Mouse (Mus musculus): ENCODE data around the gene Foxe3. TPM values are rescaled to one million over a fixed set of nuclear protein-coding genes. Genes with fewer than 3 reads are reported as not detected.
A peak's percentile ranks its signal among the peaks of the same experiment; 100 is the strongest.

Foxe3 gene
- polyA plus RNA-seq, 1 experiment from 2014 or later, result not detected

- Histone ChIP-seq H3K4me2 (replicated peaks; ENCODE audit: low read depth) (0 out of 2 replicates have a peak overlapping the region, but pooled peaks have one; percentile 24), H3K4me3 (ENCODE audit: low read depth, low read length) (no peak overlapping the region), H3K36me3 (ENCODE audit: control insufficient read depth, insufficient read depth) (no peaks in the 10 kb centered on the region), H3K4me1 (replicated peaks; ENCODE audit: control insufficient read depth, insufficient read depth, low read length) (no peaks in the 10 kb centered on the region), H3K9me3 (ENCODE audit: control insufficient read depth) (no peaks in the 10 kb centered on the region), H3K9ac (ENCODE audit: low read depth, low read length) (no peak overlapping the region), H3K27ac (ENCODE audit: low read depth, low read length) (no peak overlapping the region), H3K27me3 (replicated peaks; ENCODE audit: control insufficient read depth, insufficient read depth, low read length) (peaks cover 92% of the 10 kb centered on the region)
- 3% methylated on average over 33 of the region's 33 CpGs for WGBS
- ATAC-seq, result no peak
- TF ChIP-seq CTCF (IDR thresholded peaks at IDR 0.05; ENCODE audit: low read depth), result no peak
These were observed 24.8 kb downstream of the Foxe3 start for GRCm38 (mm10) chr4:114900866-114901642.

- no peak for ATAC-seq
- no peak overlapping the region for H3K4me3 ChIP-seq (ENCODE audit: low read depth, low read length)
- H3K27me3 ChIP-seq (replicated peaks; ENCODE audit: control insufficient read depth, insufficient read depth, low read length), result peaks cover 81% of the 10 kb centered on the region
- H3K36me3 ChIP-seq (ENCODE audit: control insufficient read depth, insufficient read depth), result no peaks in the 10 kb centered on the region
- no peaks in the 10 kb centered on the region for H3K9me3 ChIP-seq (ENCODE audit: control insufficient read depth)
- no peak overlapping the region for H3K4me2 ChIP-seq (replicated peaks; ENCODE audit: low read depth)
- no peaks in the 10 kb centered on the region for H3K4me1 ChIP-seq (replicated peaks; ENCODE audit: control insufficient read depth, insufficient read depth, low read length)
- 14% methylated on average over 3 of the region's 3 CpGs for WGBS
- no peak overlapping the region for H3K9ac ChIP-seq (ENCODE audit: low read depth, low read length)
- H3K27ac ChIP-seq (ENCODE audit: low read depth, low read length), result no peak overlapping the region
- TF ChIP-seq CTCF (IDR thresholded peaks at IDR 0.05; ENCODE audit: low read depth), result no peak
These were observed 25.9 kb downstream of the Foxe3 start for GRCm38 (mm10) chr4:114899885-114900284.

GRCm38 (mm10) chr4:114897853-114898252 lies 28.0 kb downstream of the Foxe3 start:
- Histone ChIP-seq H3K4me2 (replicated peaks; ENCODE audit: low read depth) (no peak overlapping the region), H3K27ac (ENCODE audit: low read depth, low read length) (no peak overlapping the region), H3K4me3 (ENCODE audit: low read depth, low read length) (no peak overlapping the region), H3K4me1 (replicated peaks; ENCODE audit: control insufficient read depth, insufficient read depth, low read length) (no peaks in the 10 kb centered on the region), H3K36me3 (ENCODE audit: control insufficient read depth, insufficient read depth) (no peaks in the 10 kb centered on the region), H3K27me3 (replicated peaks; ENCODE audit: control insufficient read depth, insufficient read depth, low read length) (peaks cover 60% of the 10 kb centered on the region), H3K9ac (ENCODE audit: low read depth, low read length) (no peak overlapping the region), H3K9me3 (ENCODE audit: control insufficient read depth) (no peaks in the 10 kb centered on the region)
- WGBS, result 8% methylated on average over 4 of the region's 4 CpGs
- TF ChIP-seq CTCF (IDR thresholded peaks at IDR 0.05; ENCODE audit: low read depth), result peak; percentile 63
- no peak; the same call in 1 of the 2 replicates for ATAC-seq

DNA sequence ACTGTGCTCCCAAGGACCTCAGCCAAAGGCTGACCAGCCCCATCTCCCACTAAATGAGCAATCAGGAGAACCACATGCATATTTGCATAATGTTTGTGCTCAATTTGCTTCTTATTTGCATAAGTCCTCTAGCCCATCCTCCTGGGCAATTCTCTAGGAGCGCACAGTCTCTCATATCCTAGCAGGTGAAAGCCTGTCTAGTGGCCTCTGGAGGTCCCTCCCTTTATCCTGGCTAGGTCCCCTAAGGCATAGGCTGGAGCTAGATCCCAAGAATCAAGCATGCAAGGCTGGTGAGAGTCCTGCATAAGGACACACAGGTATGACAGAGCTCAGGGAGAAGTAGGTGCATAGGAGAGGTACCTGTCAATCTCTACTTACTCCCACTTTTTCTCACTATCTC lies 43.6 kb downstream of the Foxe3 start:
- WGBS, result 93% methylated on average over 1 of the region's 1 CpGs
- Histone ChIP-seq H3K9ac (ENCODE audit: low read depth, low read length) (no peak overlapping the region), H3K4me1 (replicated peaks; ENCODE audit: control insufficient read depth, insufficient read depth, low read length) (no peaks in the 10 kb centered on the region), H3K4me3 (ENCODE audit: low read depth, low read length) (no peak overlapping the region), H3K9me3 (ENCODE audit: control insufficient read depth) (no peaks in the 10 kb centered on the region), H3K27ac (ENCODE audit: low read depth, low read length) (no peak overlapping the region), H3K4me2 (replicated peaks; ENCODE audit: low read depth) (no peak overlapping the region), H3K36me3 (ENCODE audit: control insufficient read depth, insufficient read depth) (no peaks in the 10 kb centered on the region), H3K27me3 (replicated peaks; ENCODE audit: control insufficient read depth, insufficient read depth, low read length) (no peaks in the 10 kb centered on the region)
- TF ChIP-seq CTCF (IDR thresholded peaks at IDR 0.05; ENCODE audit: low read depth), result no peak
- no peak for ATAC-seq

- Histone ChIP-seq H3K27ac (ENCODE audit: low read depth, low read length) (no peak overlapping the region), H3K36me3 (ENCODE audit: control insufficient read depth, insufficient read depth) (no peaks in the 10 kb centered on the region), H3K9ac (ENCODE audit: low read depth, low read length) (no peak overlapping the region), H3K9me3 (ENCODE audit: control insufficient read depth) (no peaks in the 10 kb centered on the region), H3K4me2 (replicated peaks; ENCODE audit: low read depth) (no peak overlapping the region), H3K27me3 (replicated peaks; ENCODE audit: control insufficient read depth, insufficient read depth, low read length) (0 out of 2 replicates have a peak, but pooled peaks cover 3% of the 10 kb centered on the region), H3K4me3 (ENCODE audit: low read depth, low read length) (no peak overlapping the region), H3K4me1 (replicated peaks; ENCODE audit: control insufficient read depth, insufficient read depth, low read length) (no peaks in the 10 kb centered on the region)
- WGBS, result 56% methylated on average over 8 of the region's 8 CpGs
- no peak for TF ChIP-seq CTCF (IDR thresholded peaks at IDR 0.05; ENCODE audit: low read depth)
- no peak for ATAC-seq
These were observed 49.3 kb downstream of the Foxe3 start for GRCm38 (mm10) chr4:114876441-114876972.

Other genes starting within 250 kb of the Foxe3 start
- not detected in 2 replicates for gene Gm12830, start 104.3 kb downstream of the Foxe3 start, polyA plus RNA-seq (2015; fragmentation: Nextera tagmentation; extraction: Ambion mirVana)
- gene Foxd2, start 17.1 kb downstream of the Foxe3 start, polyA plus RNA-seq (2015; fragmentation: Nextera tagmentation; extraction: Ambion mirVana), result 0.50 TPM in 1 of 2 replicates, not detected in the other
- 322 and 356 TPM in 2 replicates for gene Cmpk1, start 61.2 kb upstream of the Foxe3 start, polyA plus RNA-seq (2015; fragmentation: Nextera tagmentation; extraction: Ambion mirVana)
- 2.4 and 3.3 TPM in 2 replicates for gene Stil, start 74.1 kb upstream of the Foxe3 start, polyA plus RNA-seq (2015; fragmentation: Nextera tagmentation; extraction: Ambion mirVana)
- gene Tal1, start 130.4 kb upstream of the Foxe3 start, polyA plus RNA-seq (2015; fragmentation: Nextera tagmentation; extraction: Ambion mirVana), result 0.22 and 0.27 TPM in 2 replicates
- gene Pdzk1ip1, start 162.7 kb upstream of the Foxe3 start, polyA plus RNA-seq (2015; fragmentation: Nextera tagmentation; extraction: Ambion mirVana), result 358 and 402 TPM in 2 replicates
- 0.21 TPM in 2 replicates for gene Cyp4x1, start 208.3 kb upstream of the Foxe3 start, polyA plus RNA-seq (2015; fragmentation: Nextera tagmentation; extraction: Ambion mirVana)